Mouse (Mus musculus) megakaryocyte, embryonic 14.5 days (primary cell): ENCODE measurements around the gene Mus81.

Source experiments
- FLI1 ChIP-seq: IDR thresholded peaks from 2 replicates; pipeline ENCODE4 v1.6.1; 2012; ENCODE audit warnings: low read length, inconsistent platforms, mixed read lengths
- GATA1 ChIP-seq: IDR thresholded peaks from 3 replicates; pipeline ENCODE4 v1.6.1; 2012; ENCODE audit warnings: mixed read lengths, low read length, inconsistent platforms, borderline replicate concordance

DNA sequence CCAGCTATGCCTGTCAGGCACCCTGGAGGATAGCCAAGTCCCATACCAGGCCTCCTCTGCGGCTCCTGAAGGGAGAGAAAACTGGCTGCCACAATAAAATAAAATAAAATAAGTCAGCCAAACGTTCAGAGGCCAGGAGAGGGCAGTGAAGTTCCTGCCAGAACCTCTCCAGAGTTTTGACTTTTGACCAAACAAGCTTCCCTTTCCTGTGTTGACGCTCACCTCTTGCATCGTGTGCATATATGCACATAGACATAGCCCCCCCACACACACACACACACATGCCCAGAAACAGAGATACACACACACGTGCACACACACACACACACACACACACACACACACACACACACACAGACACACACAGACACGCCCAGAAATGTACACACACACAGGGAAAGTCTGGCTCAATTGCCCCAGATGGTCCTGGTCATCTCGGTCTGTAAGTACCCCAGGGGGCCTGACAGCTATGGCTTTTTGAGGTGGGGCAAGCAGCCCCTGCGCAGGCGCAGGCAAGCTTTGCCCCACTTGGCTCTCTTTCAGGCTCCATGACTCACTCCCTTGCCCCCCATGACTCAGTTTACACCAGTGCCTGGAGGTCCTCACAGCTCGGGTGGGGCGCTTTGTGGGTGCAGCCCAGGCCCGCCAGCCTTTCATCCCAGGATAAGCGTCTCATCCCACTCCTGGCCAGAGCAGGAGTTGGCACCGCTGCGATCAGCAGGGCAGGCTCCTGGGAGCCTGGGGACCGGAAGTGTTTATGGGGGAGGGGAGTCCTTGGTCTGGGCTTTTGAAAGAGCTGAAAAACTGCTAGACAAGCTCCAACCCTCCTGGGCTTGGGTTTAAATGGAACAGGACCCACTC is 55.0 kb downstream of the Mus81 start:
- no peak for TF ChIP-seq GATA1
- TF ChIP-seq FLI1 = no peak
